Mouse (Mus musculus): Measurements from ENCODE around the gene Gm49361.

DNA sequence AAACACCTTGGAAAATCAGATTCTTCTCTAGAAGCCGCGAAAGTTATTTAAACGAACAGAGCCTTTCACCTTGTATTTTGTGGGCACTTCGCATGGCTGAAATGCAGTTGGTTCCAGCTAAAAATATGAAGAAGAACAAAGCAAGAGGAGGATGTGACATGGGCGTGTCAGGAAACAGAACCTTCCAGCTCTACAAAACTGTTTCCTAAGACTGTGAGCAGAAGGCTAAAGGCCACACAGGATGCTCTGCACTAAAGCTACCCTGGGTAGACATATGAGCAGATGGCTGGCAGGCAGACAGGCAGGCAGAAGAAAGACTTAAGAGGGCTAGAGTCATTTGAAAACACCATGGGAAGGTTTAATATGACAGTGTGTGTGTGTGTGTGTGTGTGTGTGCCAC is 23.2 kb upstream of the Gm49361 start:
- TF ChIP-seq POLR2A (IDR thresholded peaks at IDR 0.05; ENCODE audit: low read depth, low read length) (no peak), CTCF (IDR thresholded peaks at IDR 0.05; ENCODE audit: borderline replicate concordance, insufficient read depth, low read length) (no peak)
